Mouse (Mus musculus) Muller cell, postnatal 12 days (primary cell): Measurements from ENCODE around the gene Colec11.
A peak's percentile ranks its signal among the peaks of the same experiment; 100 is the strongest.

ENCODE experiments used
- DNase-seq: peaks from one replicate; pipeline ENCODE4 v3.0.0-alpha.2; 2015; ENCODE audit errors: inconsistent ontology term

The Colec11 gene

GRCm38 (mm10) chr12:28623195-28623594, at the start of gene Colec11:
Colec11 (minus strand) TSS chr12:28623377.
- no peak for DNase-seq

GRCm38 (mm10) chr12:28667287-28667686, 44.1 kb upstream of the Colec11 start:
- no peak for DNase-seq

DNA sequence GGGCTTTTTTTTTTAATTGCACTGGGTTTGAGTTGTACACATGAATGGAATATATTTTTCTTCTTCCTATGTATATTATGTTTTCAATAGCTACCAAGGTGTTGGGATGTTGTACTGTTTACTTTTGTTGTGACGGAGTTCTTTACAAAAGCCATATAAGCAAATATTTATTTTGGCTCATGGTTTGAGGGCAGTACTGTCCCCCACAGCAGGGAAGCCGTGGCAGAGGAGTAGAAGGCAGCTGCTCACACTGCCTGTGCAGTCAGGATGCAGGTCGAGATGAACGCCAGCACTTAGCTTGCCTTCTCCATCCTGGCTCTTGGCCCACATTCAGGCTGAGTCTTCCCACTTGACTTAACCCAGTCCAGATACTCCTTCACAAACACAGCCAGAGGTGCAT, 43.6 kb upstream of the Colec11 start:
- no peak for DNase-seq

GRCm38 (mm10) chr12:28662628-28663027, 39.5 kb upstream of the Colec11 start:
- no peak for DNase-seq

- peak; percentile 91 for DNase-seq
Observed at GRCm38 (mm10) chr12:28649141-28650110, 26.2 kb upstream of the Colec11 start, which contains the start of gene Rnaseh1. Rnaseh1 (plus strand) TSS chr12:28649602.

- DNase-seq: no peak
Observed at GRCm38 (mm10) chr12:28638778-28639177, 15.6 kb upstream of the Colec11 start.

DNA sequence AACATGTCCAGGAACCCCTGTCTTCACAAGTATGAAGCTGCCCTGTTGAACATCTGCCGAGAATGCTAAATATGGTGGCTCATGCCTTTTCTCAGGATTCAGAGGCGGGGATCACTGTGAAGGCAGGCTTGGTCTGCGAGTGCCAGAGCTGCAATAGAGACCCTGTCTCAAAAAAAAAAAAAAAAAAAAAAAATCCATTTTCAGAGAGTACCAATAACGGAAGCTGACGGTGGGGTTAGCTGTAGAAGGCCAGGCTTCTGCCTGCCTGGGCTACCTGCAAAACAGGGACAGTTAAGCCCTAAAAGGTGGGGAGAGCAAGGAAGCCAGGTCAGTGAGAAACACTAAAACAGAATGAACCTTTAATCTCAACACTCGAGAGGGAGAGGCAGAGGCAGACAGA, 13.4 kb upstream of the Colec11 start:
- no peak for DNase-seq

GRCm38 (mm10) chr12:28635535-28636476, 12.6 kb upstream of the Colec11 start, which contains the start of gene Rps7:
Rps7 (minus strand) TSS chr12:28635953.
- DNase-seq: peak; percentile 93

DNA sequence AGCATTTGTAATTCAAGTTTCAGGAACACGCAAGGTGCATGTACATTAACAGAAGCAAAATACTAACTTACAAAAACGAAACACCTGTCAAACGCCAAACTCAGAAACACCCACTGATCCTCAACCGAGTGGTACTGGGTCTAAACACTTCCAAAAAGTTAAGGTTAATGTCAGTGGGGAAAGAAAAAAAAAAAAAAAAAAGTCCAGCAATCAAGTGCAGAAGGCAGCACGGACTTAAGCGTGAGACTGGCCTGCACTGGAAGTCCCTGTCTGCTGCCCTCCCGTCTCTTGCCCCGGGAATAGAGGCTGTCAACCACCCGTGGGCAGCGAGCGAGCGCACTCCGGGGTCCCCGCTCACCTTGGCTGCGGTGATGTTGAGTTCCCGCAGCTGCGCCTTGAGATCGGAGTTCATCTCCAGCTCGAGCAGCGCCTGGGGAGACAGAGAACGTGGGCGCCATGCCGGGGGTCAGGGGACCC, 11.9 kb upstream of the Colec11 start:
- DNase-seq: no peak

DNA sequence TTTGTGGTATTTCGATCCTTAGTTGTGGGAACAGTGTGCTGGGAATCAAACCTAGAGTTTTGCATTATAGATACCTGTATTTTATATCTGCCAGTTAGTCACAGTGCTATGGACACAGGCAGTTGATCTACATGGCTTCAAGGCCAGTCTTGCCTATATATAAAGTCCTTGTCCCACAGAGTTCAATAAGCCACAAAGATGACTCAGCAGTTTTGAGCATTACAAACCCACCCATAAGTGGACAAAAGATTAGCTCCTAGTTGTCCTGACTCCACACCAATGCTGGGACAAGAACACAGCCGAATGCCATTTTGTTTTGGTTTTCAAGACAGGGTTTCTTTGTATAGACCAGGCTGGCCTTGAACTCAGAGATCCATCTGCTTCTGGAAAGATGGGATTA, 5.3 kb upstream of the Colec11 start:
- no peak for DNase-seq

DNA sequence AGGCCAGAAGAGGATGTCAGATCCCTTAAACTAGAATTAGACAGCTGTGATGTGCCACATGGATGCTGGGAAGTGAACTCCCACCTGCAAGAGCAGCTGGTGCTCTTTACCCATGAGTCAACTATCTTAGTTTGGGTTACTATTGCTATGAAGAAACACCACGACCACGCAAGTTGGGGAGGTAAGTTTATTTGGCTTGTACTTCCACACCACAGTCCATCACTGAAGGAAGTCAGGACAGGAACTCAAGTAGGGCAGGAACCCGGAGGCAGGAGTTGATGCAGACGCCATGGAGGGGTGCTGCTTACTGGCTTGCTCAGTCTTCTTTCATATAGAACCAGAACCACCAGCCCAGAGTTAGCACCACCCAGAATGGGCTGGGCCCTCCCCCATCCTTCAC, 3.9 kb upstream of the Colec11 start:
- no peak for DNase-seq

- no peak for DNase-seq
Observed at GRCm38 (mm10) chr12:28625407-28625806, 2.2 kb upstream of the Colec11 start.

DNA sequence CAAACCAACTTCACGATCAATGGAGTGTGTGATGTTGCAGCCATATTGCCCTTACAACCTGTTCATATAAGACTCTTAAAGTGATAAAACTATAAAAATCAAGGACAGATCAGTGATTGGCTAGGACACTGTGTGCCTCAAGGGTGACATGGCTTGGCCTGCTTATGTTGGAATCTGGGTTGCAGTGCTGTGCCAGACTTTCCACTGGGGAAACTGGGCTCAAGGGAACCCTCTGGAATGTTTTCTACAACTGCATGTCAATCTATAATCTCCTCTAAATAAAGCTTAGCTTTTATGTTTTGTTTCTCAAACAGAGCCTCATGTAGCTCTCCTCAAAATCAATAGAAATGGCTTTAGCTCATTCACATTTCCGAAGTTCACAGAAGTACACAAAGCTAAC, 1.1 kb upstream of the Colec11 start:
- no peak for DNase-seq

- no peak for DNase-seq
Observed at GRCm38 (mm10) chr12:28622641-28623040, 536 bp downstream of the Colec11 start.

GRCm38 (mm10) chr12:28622167-28622532, 1.0 kb downstream of the Colec11 start:
- no peak for DNase-seq

GRCm38 (mm10) chr12:28621451-28622166, 1.6 kb downstream of the Colec11 start:
- DNase-seq: no peak

DNA sequence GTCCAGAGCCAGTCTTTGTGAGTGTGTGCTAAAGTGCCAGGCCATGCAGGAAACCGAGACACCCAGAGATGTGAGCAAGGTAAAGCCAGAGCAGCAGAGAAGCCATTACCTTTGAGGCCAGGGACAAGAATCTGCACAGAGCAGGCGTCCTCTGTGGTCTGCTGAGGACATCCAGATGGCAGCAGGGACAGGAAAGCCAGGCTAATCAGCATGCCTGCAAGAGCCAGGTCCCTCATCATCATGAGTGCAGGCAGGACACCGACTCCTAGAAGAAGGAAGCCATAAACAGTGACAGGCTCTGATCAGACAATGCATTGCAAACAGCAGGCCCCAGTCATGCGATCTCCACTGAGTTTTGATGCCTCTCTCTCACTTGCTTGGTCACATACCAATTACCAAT, 5.9 kb downstream of the Colec11 start:
- no peak for DNase-seq

- DNase-seq: no peak
Observed at GRCm38 (mm10) chr12:28614401-28614800, 8.8 kb downstream of the Colec11 start.

- DNase-seq: no peak
Observed at GRCm38 (mm10) chr12:28612391-28612790, 10.8 kb downstream of the Colec11 start.

DNA sequence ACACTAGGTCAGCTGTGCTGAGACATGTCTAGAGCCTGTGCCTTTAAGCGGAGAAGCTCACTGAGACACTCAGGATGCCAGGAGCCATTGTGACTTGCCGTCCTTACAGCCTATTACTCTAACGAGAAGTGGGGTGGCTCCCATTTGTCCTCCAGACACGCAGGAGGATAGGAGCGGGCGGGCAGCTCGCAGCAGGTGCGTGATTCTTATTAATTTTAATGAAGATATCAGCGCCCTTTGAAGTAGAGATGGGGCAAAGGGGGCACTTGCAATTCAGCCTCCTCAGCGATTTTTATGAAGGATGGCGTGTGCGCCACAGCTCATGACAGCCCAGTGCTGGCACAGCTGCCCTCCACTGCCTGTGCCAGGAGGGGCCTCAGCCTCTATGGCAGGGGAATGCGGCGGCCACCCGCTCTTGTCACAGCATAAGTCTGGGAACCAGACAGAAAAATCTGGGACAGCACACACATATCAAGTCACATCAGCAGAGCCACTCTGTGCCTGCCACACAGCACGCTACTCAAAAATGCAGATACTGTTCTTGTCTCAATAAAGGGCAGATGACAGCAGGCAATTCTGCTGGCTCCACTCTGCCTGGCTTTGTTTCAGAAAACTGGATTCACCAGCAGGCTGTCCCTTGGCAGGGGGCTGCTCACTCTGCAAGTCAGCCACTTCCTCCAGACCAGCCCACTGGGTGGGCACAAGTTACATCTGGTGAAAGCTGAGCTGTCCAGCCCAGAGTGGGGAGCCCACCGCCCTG, 15.5 kb downstream of the Colec11 start:
- peak; percentile 35 for DNase-seq

GRCm38 (mm10) chr12:28603494-28603893, 19.7 kb downstream of the Colec11 start:
- no peak for DNase-seq
